Comparison of ENCODE assay signal across 16 mouse cellular contexts in the genomic region with DNA sequence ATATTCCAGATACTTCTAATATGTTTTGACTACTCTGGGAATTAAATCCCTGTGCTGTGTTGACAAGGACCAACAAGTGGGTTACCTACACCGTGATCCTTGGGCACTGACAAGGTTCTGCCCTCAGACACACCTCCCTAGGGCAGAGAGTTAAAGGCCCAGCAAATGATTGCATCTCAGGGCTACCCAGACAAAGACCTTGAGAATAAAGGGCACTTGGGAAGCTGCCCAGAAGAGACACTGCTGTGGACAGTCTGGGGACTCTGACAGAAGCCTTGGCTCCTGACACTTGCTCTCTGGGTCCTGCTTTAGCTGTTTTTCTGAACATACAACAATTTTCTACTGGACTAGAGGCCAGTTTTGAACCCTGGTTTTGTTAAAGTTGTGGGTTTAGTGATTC. TPM values are rescaled to one million over a fixed set of nuclear protein-coding genes. Genes with fewer than 3 reads are reported as not detected.
DNase-seq lines count a peak whose midpoint lies in the region; ATAC-seq lines count a peak whose summit lies in the region.
"Had no signal": no experiment of that assay in that cellular context is flagged by ENCODE, and none has a peak within 500 bp of the region (broad histone marks: within the 10 kb centered on the region; RNA-seq: fewer than 3 reads in every experiment).

No protein-coding gene starts in this region.

- H3K4me2 ChIP-seq in liver, embryonic 13.5 days, result no peak overlapping the region
- H3K4me2 ChIP-seq: forebrain, embryonic 13.5 days; liver, embryonic 11.5 days had no signal

- no peaks in the 10 kb centered on the region for H3K27me3 ChIP-seq in liver, embryonic 13.5 days
- no peaks in the 10 kb centered on the region for H3K27me3 ChIP-seq in limb, embryonic 10.5 days (ENCODE audit: low read depth, poor library complexity, severe bottlenecking)
- H3K27me3 ChIP-seq: forebrain, embryonic 13.5 days had no signal

- DNase-seq in liver, embryonic 13.5 days, result no peak
- no peak for DNase-seq in liver
- DNase-seq in adrenal gland, postnatal 10 days, result peak; percentile 81
- peak; percentile 68 to 78 for DNase-seq in kidney, adult 8-10 months
- DNase-seq in limb, embryonic 10.5 days (ENCODE audit: low spot score), result peak; percentile 27
- DNase-seq in layer of hippocampus, postnatal 25 days (ENCODE audit: extremely low spot score in 1 of 2, low spot score in 1 of 2), result no peak
- DNase-seq: cerebellum, adult 11 months; right cerebral cortex, adult 18-20 months; spleen, adult 18-20 months; thymus, postnatal 36 days had no signal

- H3K27ac ChIP-seq in liver, embryonic 13.5 days, result 0 out of 2 replicates have a peak overlapping the region, but pooled peaks have one; percentile 34
- peak overlapping the region; percentile 30; the same call in 1 of the 2 replicates for H3K27ac ChIP-seq in limb, embryonic 10.5 days
- H3K27ac ChIP-seq: forebrain, embryonic 13.5 days; layer of hippocampus, adult 2 months had no signal

- H3K9me3 ChIP-seq in liver, embryonic 13.5 days (replicated peaks), result no peaks in the 10 kb centered on the region
- no peaks in the 10 kb centered on the region for H3K9me3 ChIP-seq in limb, embryonic 10.5 days (replicated peaks)
- H3K9me3 ChIP-seq: forebrain, embryonic 13.5 days had no signal

- H3K9ac ChIP-seq in liver, embryonic 13.5 days, result no peak overlapping the region
- H3K9ac ChIP-seq: forebrain, embryonic 13.5 days had no signal

- peaks cover 23% of the 10 kb centered on the region for H3K4me1 ChIP-seq in liver, embryonic 13.5 days (replicated peaks)
- peaks cover 31% of the 10 kb centered on the region for H3K4me1 ChIP-seq in limb, embryonic 10.5 days

- WGBS in liver, embryonic 13.5 days (ENCODE audit: insufficient replicate concordance), result 71% methylated on average over 1 of the region's 1 CpGs
- 56% methylated on average over 1 of the region's 1 CpGs for WGBS in limb, embryonic 10.5 days

- H3K36me3 ChIP-seq in liver, embryonic 13.5 days, result no peaks in the 10 kb centered on the region
- H3K36me3 ChIP-seq in limb, embryonic 10.5 days, result no peaks in the 10 kb centered on the region

- ATAC-seq in liver, embryonic 13.5 days (ENCODE audit: low read depth), result no peak
- ATAC-seq in erythroblast, adult 5-6 weeks (replicated peaks; ENCODE audit: low FRiP score, poor library complexity, severe bottlenecking), result no peak
- ATAC-seq: forebrain, embryonic 13.5 days; inflammation-experienced regulatory T-cells, adult 6 months; lung, postnatal 0 days had no signal

- H3K4me3 ChIP-seq in liver, embryonic 13.5 days (replicated peaks), result no peak overlapping the region
- no peak overlapping the region for H3K4me3 ChIP-seq in limb, embryonic 10.5 days
- H3K4me3 ChIP-seq: forebrain, embryonic 13.5 days; layer of hippocampus, adult 2 months had no signal

RNA-seq across cellular contexts. Expression of gene Lpin2, which starts 27.1 kb away (rescaled TPM):
- polyA plus RNA-seq in liver, embryonic 13.5 days (2015; fragmentation: Nextera tagmentation; extraction: Ambion mirVana), result 38.0 and 43.2 TPM in 2 replicates
- 10 to 100 TPM; 39.2 to 42.3 TPM for total RNA-seq in adrenal gland, postnatal 10 days (2021)
- polyA plus RNA-seq in limb, embryonic 10.5 days (2016; fragmentation: Nextera tagmentation; extraction: Ambion mirVana), result 40.0 and 51.8 TPM in 2 replicates
- 751 and 838 TPM in 2 replicates for total RNA-seq in erythroblast, adult 5-6 weeks (2015; ENCODE audit: low replicate concordance)
- 1,646 and 2,072 TPM in 2 replicates for total RNA-seq in erythroblast, adult 5-6 weeks (2017; ENCODE audit: low replicate concordance)
- total RNA-seq in layer of hippocampus, postnatal 25 days (2021), result 10 to 100 TPM; 91.1 to 96.8 TPM

Comparison
In these comparisons a context has a peak if more than half of its experiments do, and no peak if none do; other contexts are left out.
1. DNase-seq: peak in adrenal gland, postnatal 10 days (single experiment), kidney, adult 8-10 months (2 of 2) and limb, embryonic 10.5 days (single experiment); none in liver, embryonic 13.5 days (single experiment), liver (single experiment) and layer of hippocampus, postnatal 25 days (0 of 2).
2. RNA of gene Lpin2, which starts 27.1 kb away (total RNA-seq): 751 to 2,072 TPM in erythroblast, adult 5-6 weeks; 91.1 to 96.8 TPM in layer of hippocampus, postnatal 25 days and 39.2 to 42.3 TPM in adrenal gland, postnatal 10 days; every median in the first group is over 4 times any median in the second.